In the genomic region with DNA sequence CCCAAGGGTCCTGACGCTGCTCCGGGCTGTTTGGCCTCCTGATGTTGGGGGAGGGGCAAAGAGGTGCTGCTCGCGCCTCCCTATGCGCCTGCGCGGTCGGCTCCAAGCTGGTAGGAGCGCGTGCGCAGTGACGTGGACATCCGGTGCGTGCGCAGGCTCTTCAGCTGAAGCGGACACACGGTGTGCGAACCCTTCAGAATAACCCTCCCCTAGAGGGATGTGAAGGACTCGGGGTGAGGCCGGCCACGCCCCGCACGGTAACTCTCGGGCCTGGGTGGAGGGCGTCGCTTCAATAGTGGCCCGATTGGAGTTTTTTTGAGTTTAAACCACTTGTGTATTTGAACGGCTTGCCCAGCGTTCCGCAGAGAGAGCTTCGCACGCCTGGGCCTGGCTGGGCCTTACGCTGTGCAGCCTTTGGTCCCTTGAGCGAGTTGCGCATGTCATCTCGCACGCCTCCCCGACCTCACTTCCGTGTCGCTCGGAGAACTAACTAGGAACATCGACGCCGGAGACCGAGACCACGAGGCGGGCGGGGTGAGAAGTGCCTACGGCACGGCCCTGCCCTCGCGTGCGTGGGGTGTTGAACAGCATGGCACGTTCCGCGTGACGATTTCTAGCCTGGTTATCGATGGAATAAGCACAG, we compare ENCODE assay signal across 8 mouse cellular contexts. TPM values are rescaled to one million over a fixed set of nuclear protein-coding genes. Genes with fewer than 3 reads are reported as not detected.
A peak's percentile ranks its signal among the peaks of the same experiment; 100 is the strongest.
DNase-seq lines count a peak whose midpoint lies in the region; ATAC-seq and TF ChIP-seq lines count a peak whose summit lies in the region.

A gene (plus strand): TSS at position 139 of the 643 bp plus-strand sequence.

- WGBS in bone marrow, adult 2 months, result under 1% methylated on average over 58 of the region's 58 CpGs
- under 1% methylated on average over 58 of the region's 58 CpGs for WGBS in embryonic facial prominence, embryonic 15.5 days
- under 1% methylated on average over 54 of the region's 58 CpGs for WGBS in limb, embryonic 14.5 days
- WGBS in midbrain, postnatal 0 days, result under 1% methylated on average over 58 of the region's 58 CpGs

- peak; percentile 50; the same call in 1 of the 2 replicates for TF ChIP-seq POLR2A in bone marrow, adult 2 months (IDR thresholded peaks at IDR 0.05; ENCODE audit: borderline replicate concordance, control insufficient read depth, low read depth, low read length)
- TF ChIP-seq POLR2A in limb, embryonic 14.5 days (IDR thresholded peaks at IDR 0.05; ENCODE audit: borderline replicate concordance, extremely low read depth, insufficient read depth, insufficient read length), result no peak

- no peaks in the 10 kb centered on the region for H3K9me3 ChIP-seq in embryonic facial prominence, embryonic 15.5 days (replicated peaks)
- no peaks in the 10 kb centered on the region for H3K9me3 ChIP-seq in limb, embryonic 14.5 days (ENCODE audit: control insufficient read depth, low read length)
- H3K9me3 ChIP-seq in midbrain, postnatal 0 days (ENCODE audit: low read length), result no peaks in the 10 kb centered on the region

- H3K36me3 ChIP-seq in embryonic facial prominence, embryonic 15.5 days, result no peaks in the 10 kb centered on the region; the same call in 1 of the 2 replicates
- H3K36me3 ChIP-seq in limb, embryonic 14.5 days (ENCODE audit: control insufficient read depth, insufficient read depth, low read length), result no peaks in the 10 kb centered on the region
- no peaks in the 10 kb centered on the region for H3K36me3 ChIP-seq in midbrain, postnatal 0 days (ENCODE audit: insufficient read depth, low read length)

- ATAC-seq in embryonic facial prominence, embryonic 15.5 days (ENCODE audit: insufficient number of reproducible peaks, low FRiP score, low TSS enrichment, low read depth), result peak; percentile 97
- peak; percentile 96 for ATAC-seq in limb, embryonic 14.5 days (ENCODE audit: low FRiP score, low read depth)
- peak; percentile 98 for ATAC-seq in midbrain, postnatal 0 days (ENCODE audit: low FRiP score)

- H3K9ac ChIP-seq in embryonic facial prominence, embryonic 15.5 days, result peak within 1 kb of the TSS; percentile 31
- peak within 1 kb of the TSS; percentile 60 for H3K9ac ChIP-seq in limb, embryonic 14.5 days (ENCODE audit: low read depth, low read length, severe bottlenecking)
- H3K9ac ChIP-seq in midbrain, postnatal 0 days (replicated peaks; ENCODE audit: low read length, poor library complexity, severe bottlenecking), result peak within 1 kb of the TSS; percentile 61

- H3K27ac ChIP-seq in bone marrow, adult 2 months (ENCODE audit: control insufficient read depth, insufficient read depth, low read depth, low read length, poor library complexity), result peak within 1 kb of the TSS; percentile 86
- H3K27ac ChIP-seq in embryonic facial prominence, embryonic 15.5 days (replicated peaks), result peak within 1 kb of the TSS; percentile 95
- H3K27ac ChIP-seq in limb, embryonic 14.5 days (replicated peaks; ENCODE audit: low read depth, low read length), result peak within 1 kb of the TSS; percentile 85
- H3K27ac ChIP-seq in midbrain, postnatal 0 days (ENCODE audit: low read depth, low read length), result peak within 1 kb of the TSS; percentile 85

- peaks cover 2% of the 10 kb centered on the region; the same call in 1 of the 2 replicates for H3K4me1 ChIP-seq in bone marrow, adult 2 months (ENCODE audit: control insufficient read depth, insufficient read depth, low read length)
- peaks cover 15% of the 10 kb centered on the region for H3K4me1 ChIP-seq in embryonic facial prominence, embryonic 15.5 days
- peaks cover 13% of the 10 kb centered on the region for H3K4me1 ChIP-seq in limb, embryonic 14.5 days (ENCODE audit: control insufficient read depth, insufficient read depth, low read length)
- 0 out of 2 replicates have a peak, but pooled peaks cover 9% of the 10 kb centered on the region for H3K4me1 ChIP-seq in midbrain, postnatal 0 days (ENCODE audit: insufficient read depth, low read length)

- no peak for TF ChIP-seq CTCF in bone marrow, adult 2 months (IDR thresholded peaks at IDR 0.05; ENCODE audit: control insufficient read depth, insufficient read depth, low read length)
- no peak for TF ChIP-seq CTCF in midbrain, postnatal 0 days (IDR thresholded peaks at IDR 0.05)

- peak within 1 kb of the TSS; percentile 76 for H3K4me2 ChIP-seq in embryonic facial prominence, embryonic 15.5 days (replicated peaks)
- H3K4me2 ChIP-seq in limb, embryonic 14.5 days (replicated peaks; ENCODE audit: low read depth, low read length, severe bottlenecking), result peak within 1 kb of the TSS; percentile 89
- peak within 1 kb of the TSS; percentile 82 for H3K4me2 ChIP-seq in midbrain, postnatal 0 days (ENCODE audit: low read depth, low read length, poor library complexity, severe bottlenecking)

- DNase-seq in 416B (ENCODE audit: low read depth), result peak; percentile 99
- peak; percentile 95 for DNase-seq in heart, adult 8-10 months (ENCODE audit: low spot score)
- peak; percentile 95 for DNase-seq in kidney, adult 9 months
- DNase-seq in limb, embryonic 14.5 days (ENCODE audit: low spot score), result peak; percentile 99
- DNase-seq in midbrain, postnatal 0 days (ENCODE audit: low spot score), result peak; percentile 98
- peak; percentile 92 to 95 for DNase-seq in spleen, postnatal 14 days (ENCODE audit: low spot score in 2 of 2)

- H3K27me3 ChIP-seq in embryonic facial prominence, embryonic 15.5 days, result no peaks in the 10 kb centered on the region
- no peaks in the 10 kb centered on the region for H3K27me3 ChIP-seq in limb, embryonic 14.5 days (ENCODE audit: control insufficient read depth, insufficient read depth, low read length)
- H3K27me3 ChIP-seq in midbrain, postnatal 0 days (ENCODE audit: insufficient read depth, low read length), result no peaks in the 10 kb centered on the region

- H3K4me3 ChIP-seq in bone marrow, adult 2 months (replicated peaks; ENCODE audit: control insufficient read depth, low read depth, low read length), result peak within 1 kb of the TSS; percentile 78
- H3K4me3 ChIP-seq in embryonic facial prominence, embryonic 15.5 days (replicated peaks), result peak within 1 kb of the TSS; percentile 56
- H3K4me3 ChIP-seq in limb, embryonic 14.5 days (replicated peaks; ENCODE audit: low read length), result peak within 1 kb of the TSS; percentile 50
- peak within 1 kb of the TSS; percentile 55 for H3K4me3 ChIP-seq in midbrain, postnatal 0 days (ENCODE audit: low read depth, low read length)

RNA-seq across cellular contexts. Expression of the gene that starts here (rescaled TPM):
- polyA plus RNA-seq in bone marrow, adult 2 months (2011; ENCODE audit: insufficient read depth, insufficient read length, low replicate concordance, missing spikeins), result 11.3 and 22.1 TPM in 2 replicates
- polyA plus RNA-seq in embryonic facial prominence, embryonic 15.5 days (2015; fragmentation: Nextera tagmentation; extraction: Ambion mirVana), result 29.9 and 30.9 TPM in 2 replicates
- 10 to 100 TPM; 33.6 to 39.0 (median 35.9) TPM for total RNA-seq in heart, adult 8-10 months (2022)
- polyA plus RNA-seq in limb, embryonic 14.5 days (2012; rRNA removed), result 27.3 and 30.9 TPM in 2 replicates
- 38.4 and 42.3 TPM in 2 replicates for polyA plus RNA-seq in limb, embryonic 14.5 days (2014; fragmentation: Nextera tagmentation; extraction: Ambion mirVana)
- 68.4 and 75.1 TPM in 2 replicates for total RNA-seq in midbrain, postnatal 0 days (2014; rRNA removed)
- 11.9 and 16.2 TPM in 2 replicates for polyA plus RNA-seq in midbrain, postnatal 0 days (2015; fragmentation: Nextera tagmentation; extraction: Ambion mirVana)

Comparison
In these comparisons a context has a peak if more than half of its experiments do, and no peak if none do; other contexts are left out.
1. Peak in every context shown above with its lines: DNase-seq, ATAC-seq, H3K4me3 ChIP-seq and H3K27ac ChIP-seq.